Mouse (Mus musculus) MEL (cell line): ENCODE data around the gene Osbpl10. TPM values are rescaled to one million over a fixed set of nuclear protein-coding genes. Genes with fewer than 3 reads are reported as not detected.

Source experiments
- DNase-seq: peaks from one replicate; pipeline ENCODE4 v3.0.0; 2011; ENCODE audit warnings: low read depth, low spot score
- H3K27ac ChIP-seq: 2 replicates; pipeline ENCODE4 v1.5.1; 2012; ENCODE audit warnings: low read depth, mild to moderate bottlenecking, control low read depth, low read length, moderate library complexity; ENCODE audit not compliant: control insufficient read depth
- H3K27me3 ChIP-seq, 2 experiments: fragments of 150-350 bp in 1 of 2; sonication (generic) in 1 of 2; 2 replicates each; pipeline ENCODE4 v1.6.1; 2012; ENCODE audit warnings: low read length in 2 of 2, mild to moderate bottlenecking in 2 of 2, improper control_type of control experiment in 1 of 2, moderate library complexity in 1 of 2; ENCODE audit not compliant: insufficient read depth in 2 of 2, control insufficient read depth in 1 of 2
- H3K36me3 ChIP-seq, 2 experiments: 2 replicates each; pipeline ENCODE4 v1.6.1; 2012 to 2014; ENCODE audit warnings: low read length in 2 of 2, improper control_type of control experiment in 1 of 2, inconsistent platforms in 1 of 2, mild to moderate bottlenecking in 1 of 2; ENCODE audit not compliant: insufficient read depth in 2 of 2, control insufficient read depth in 1 of 2
- H3K4me1 ChIP-seq, 2 experiments: fragments of 150-350 bp in 1 of 2; sonication (generic) in 1 of 2; 2 replicates each; pipeline ENCODE4 v1.6.1; 2012; ENCODE audit warnings: low read length in 2 of 2, improper control_type of control experiment in 1 of 2, mild to moderate bottlenecking in 1 of 2; ENCODE audit not compliant: insufficient read depth in 2 of 2, control insufficient read depth in 1 of 2
- H3K4me3 ChIP-seq, 2 experiments: fragments of 150-350 bp in 1 of 2; sonication (generic) in 1 of 2; 2 replicates each; pipeline ENCODE4 v1.5.1; 2012; ENCODE audit warnings: low read depth in 2 of 2, low read length in 2 of 2, mild to moderate bottlenecking in 2 of 2, moderate library complexity in 2 of 2, control low read depth in 1 of 2, improper control_type of control experiment in 1 of 2; ENCODE audit not compliant: control insufficient read depth in 1 of 2, insufficient read depth in 1 of 2
- H3K79me2 ChIP-seq: 2 replicates; pipeline ENCODE4 v1.6.1; 2012; ENCODE audit warnings: mild to moderate bottlenecking, low read length, moderate library complexity; ENCODE audit not compliant: control insufficient read depth, poor library complexity, insufficient read depth
- H3K9ac ChIP-seq: 2 replicates; pipeline ENCODE4 v1.6.1; 2012; ENCODE audit warnings: low read depth, mild to moderate bottlenecking, control low read depth, low read length, moderate library complexity; ENCODE audit not compliant: control insufficient read depth, poor library complexity, severe bottlenecking
- H3K9me3 ChIP-seq: fragments of 150-350 bp; sonication (generic); replicated peaks from 2 replicates; pipeline ENCODE4 v1.6.1; 2012; ENCODE audit warnings: mild to moderate bottlenecking, low read length, improper control_type of control experiment, moderate library complexity; ENCODE audit not compliant: insufficient read depth
- CTCF ChIP-seq, 3 experiments: IDR thresholded peaks in 2 of 3; conservative IDR thresholded peaks in 1 of 3; 2 replicates each; pipeline ENCODE4 v1.5.1; 2011 to 2012; ENCODE audit warnings: low read length in 3 of 3, low read depth in 2 of 3, mild to moderate bottlenecking in 2 of 3, improper control_type of control experiment in 1 of 3, inconsistent platforms in 1 of 3, mixed read lengths in 1 of 3, moderate library complexity in 1 of 3; ENCODE audit not compliant: control insufficient read depth in 1 of 3, insufficient read depth in 1 of 3, poor library complexity in 1 of 3, severe bottlenecking in 1 of 3
- EP300 ChIP-seq, 2 experiments: IDR thresholded peaks; 2 replicates each; pipeline ENCODE4 v1.6.1; 2011; ENCODE audit warnings: improper control_type of control experiment in 2 of 2, low read length in 2 of 2, low read depth in 1 of 2, mild to moderate bottlenecking in 1 of 2
- GABPA ChIP-seq: IDR thresholded peaks from 2 replicates; pipeline ENCODE4 v1.6.1; 2012; ENCODE audit warnings: low read depth, mild to moderate bottlenecking, inconsistent platforms, low read length, improper control_type of control experiment, moderate library complexity
- MAFK ChIP-seq: IDR thresholded peaks from 2 replicates; pipeline ENCODE4 v1.6.1; 2011; ENCODE audit warnings: low read depth, mild to moderate bottlenecking, low read length, improper control_type of control experiment, borderline replicate concordance
- MAX ChIP-seq: IDR thresholded peaks from 2 replicates; pipeline ENCODE4 v1.6.1; 2011; ENCODE audit warnings: low read length, improper control_type of control experiment
- MEF2A ChIP-seq: IDR thresholded peaks from 2 replicates; pipeline ENCODE4 v1.6.1; 2014; ENCODE audit warnings: low read depth, mild to moderate bottlenecking, inconsistent platforms, low read length, improper control_type of control experiment; ENCODE audit not compliant: poor library complexity, insufficient replicate concordance, severe bottlenecking; ENCODE audit errors: extremely low read depth
- MYB ChIP-seq: IDR thresholded peaks from 2 replicates; pipeline ENCODE4 v1.6.1; 2011; ENCODE audit warnings: mild to moderate bottlenecking, low read depth, low read length, improper control_type of control experiment
- NELFE ChIP-seq: IDR thresholded peaks from 2 replicates; pipeline ENCODE4 v1.6.1; 2011; ENCODE audit warnings: low read depth, low read length, improper control_type of control experiment
- RAD21 ChIP-seq: IDR thresholded peaks from 2 replicates; pipeline ENCODE4 v1.6.1; 2011; ENCODE audit warnings: mild to moderate bottlenecking, low read depth, low read length, improper control_type of control experiment
- RCOR1 ChIP-seq: IDR thresholded peaks from 2 replicates; pipeline ENCODE4 v1.6.1; 2012; ENCODE audit warnings: low read depth, mild to moderate bottlenecking, inconsistent platforms, low read length, improper control_type of control experiment
- TBP ChIP-seq: IDR thresholded peaks from 2 replicates; pipeline ENCODE4 v1.8.0; 2011; ENCODE audit warnings: low read depth, low read length, improper control_type of control experiment
- USF2 ChIP-seq, 2 experiments: IDR thresholded peaks; 2 replicates each; pipeline ENCODE4 v1.6.1; 2011 to 2012; ENCODE audit warnings: improper control_type of control experiment in 2 of 2, low read length in 2 of 2, borderline replicate concordance in 1 of 2, inconsistent platforms in 1 of 2, low read depth in 1 of 2, mild to moderate bottlenecking in 1 of 2; ENCODE audit not compliant: insufficient read depth in 1 of 2
- ZC3H11A ChIP-seq: IDR thresholded peaks from 2 replicates; pipeline ENCODE4 v1.6.1; 2012; ENCODE audit warnings: low read depth, mild to moderate bottlenecking, inconsistent platforms, low read length, improper control_type of control experiment
- ZMIZ1 ChIP-seq: IDR thresholded peaks from 2 replicates; pipeline ENCODE4 v1.6.1; 2012; ENCODE audit warnings: low read depth, mild to moderate bottlenecking, inconsistent platforms, low read length, improper control_type of control experiment, moderate library complexity
- ZNF384 ChIP-seq: IDR thresholded peaks from 2 replicates; pipeline ENCODE4 v1.6.1; 2012; ENCODE audit warnings: low read depth, mild to moderate bottlenecking, inconsistent platforms, low read length, improper control_type of control experiment
- polyA plus RNA-seq, 2 experiments: library from polyadenylated mRNA; stranded (reverse) in 1 of 2; unstranded in 1 of 2; fragments of >175 nt in 1 of 2; fragments of >200 nt in 1 of 2; gene quantifications; 2 replicates each; pipeline versions ENCODE4 v1.2.1 to v1.2.4; 2012; ENCODE audit warnings: low replicate concordance in 2 of 2, low read depth in 1 of 2; ENCODE audit not compliant: insufficient read length in 2 of 2, insufficient read depth in 1 of 2, missing spikeins in 1 of 2
- total RNA-seq: library from RNA; depleted of rRNA; stranded (reverse); fragments of 300-350 nt; gene quantifications from 2 replicates; pipeline ENCODE4 v1.2.3, GENCODE M21; 2012

Gene Osbpl10
- total and polyA plus RNA-seq, 3 experiments: not detected

DNA sequence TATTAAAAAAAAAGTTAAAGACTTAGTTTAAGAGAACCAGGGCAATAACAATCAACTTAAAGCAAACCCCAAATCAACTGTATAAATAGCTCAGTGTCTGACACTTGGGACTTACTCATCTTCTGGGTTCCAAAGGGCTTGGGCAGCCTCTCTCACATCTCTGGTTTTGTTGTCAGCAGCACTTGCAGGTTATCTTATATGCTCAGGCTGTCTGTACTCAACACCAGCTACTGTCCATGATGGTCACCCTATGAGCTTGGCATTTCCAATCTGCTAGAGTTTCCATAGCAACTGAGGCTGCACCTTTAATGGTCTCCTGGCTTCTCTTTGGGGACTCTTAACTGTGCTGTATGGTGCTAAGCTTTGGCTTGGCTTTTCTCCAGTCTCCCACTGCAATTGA is 259.6 kb downstream of the Osbpl10 start (continued):
- TF ChIP-seq MYB (no peak), RAD21 (no peak)

DNA sequence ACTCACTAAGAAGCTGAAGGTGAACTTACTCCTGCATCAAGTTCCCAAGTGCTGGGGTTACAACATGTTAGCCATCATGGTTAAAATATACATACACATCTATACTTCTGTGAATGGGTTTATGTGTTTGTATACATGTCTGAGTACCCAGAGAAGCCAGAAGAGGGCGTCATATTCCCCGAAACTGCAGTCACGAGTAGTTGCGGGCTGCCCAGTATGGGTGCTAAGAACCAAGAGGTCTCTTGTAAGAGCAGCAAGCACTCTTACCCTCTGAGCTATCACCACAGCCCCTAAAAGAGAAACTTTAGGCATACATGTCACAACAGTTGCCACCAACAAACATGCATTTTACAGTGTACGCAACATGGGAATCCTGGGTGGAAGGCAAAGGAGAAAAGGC is 261.5 kb downstream of the Osbpl10 start:
- peaks cover 0 to 17% of the 10 kb centered on the region in 2 experiments; a peak in 2 of 4 replicates for H3K36me3 ChIP-seq
- no peaks in the 10 kb centered on the region for H3K9me3 ChIP-seq
- no peak overlapping the region for H3K27ac ChIP-seq
- no peaks in the 10 kb centered on the region; a peak in 1 of 4 replicates for H3K4me1 ChIP-seq
- H3K4me3 ChIP-seq: no peak overlapping the region
- TF ChIP-seq ZMIZ1 (no peak), CTCF (IDR thresholded peaks at IDR 0.05 in 2 of 3, conservative IDR thresholded peaks at IDR 0.05 in 1 of 3; ENCODE audit: control insufficient read depth in 1 of 3, insufficient read depth in 1 of 3, low read depth in 2 of 3, low read length in 3 of 3, poor library complexity in 1 of 3, severe bottlenecking in 1 of 3) (peak in 2 of 3 experiments; percentile 8 to 10; a peak in 1 of 6 replicates)
- TF ChIP-seq, all 39 proteins: peak for 1
- H3K9ac ChIP-seq: no peak overlapping the region
- H3K27me3 ChIP-seq: no peaks in the 10 kb centered on the region
- no peak for DNase-seq
- no peaks in the 10 kb centered on the region for H3K79me2 ChIP-seq

DNA sequence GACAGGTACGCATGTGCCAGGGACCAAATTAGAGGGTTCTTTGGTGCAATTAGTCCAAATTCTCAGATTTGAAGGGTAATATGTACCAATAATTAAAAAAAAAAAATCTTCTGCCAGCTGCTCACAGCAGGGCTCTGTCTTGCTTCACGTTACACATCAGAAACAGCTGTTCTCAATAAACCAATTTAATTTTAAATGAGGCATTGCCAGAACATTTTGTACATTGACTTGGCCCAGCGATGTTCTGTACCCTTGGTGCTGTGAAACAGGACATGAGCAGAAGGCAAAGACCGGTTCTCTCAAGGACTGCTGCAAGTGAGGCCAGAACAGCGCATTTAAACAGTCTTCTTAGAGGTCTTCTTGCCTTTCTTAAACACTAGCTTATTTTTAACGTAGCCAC is 265.3 kb downstream of the Osbpl10 start:
- DNase-seq: no peak
- Histone ChIP-seq H3K4me1 (no peaks in the 10 kb centered on the region), H3K27me3 (no peaks in the 10 kb centered on the region), H3K79me2 (no peaks in the 10 kb centered on the region), H3K9me3 (no peaks in the 10 kb centered on the region), H3K4me3 (no peak overlapping the region), H3K36me3 (peaks cover 0 to 31% of the 10 kb centered on the region in 2 experiments; a peak in 2 of 4 replicates), H3K9ac (no peak overlapping the region), H3K27ac (no peak overlapping the region)
- TF ChIP-seq MAFK: no peak
- TF ChIP-seq ZNF384: no peak
- no peak for TF ChIP-seq RCOR1
- TF ChIP-seq ZC3H11A: no peak
- TF ChIP-seq TBP: no peak
- TF ChIP-seq EP300 (IDR thresholded peaks at IDR 0.05; ENCODE audit: low read depth in 1 of 2, low read length in 2 of 2): no peak
- TF ChIP-seq GABPA: no peak
- TF ChIP-seq USF2 (IDR thresholded peaks at IDR 0.05; ENCODE audit: borderline replicate concordance in 1 of 2, insufficient read depth in 1 of 2, low read depth in 1 of 2, low read length in 2 of 2): no peak
- no peak for TF ChIP-seq MEF2A
- TF ChIP-seq RAD21: no peak
- no peak for TF ChIP-seq MAX
- no peak for TF ChIP-seq NELFE
